Mouse (Mus musculus) heart, embryonic 13.5 days (tissue): ENCODE measurements around the gene Fbxo17. TPM values are rescaled to one million over a fixed set of nuclear protein-coding genes. Genes with fewer than 3 reads are reported as not detected.
"Not testable (repeated sequence)": the region's sequence is repeated elsewhere in the genome, so short reads cannot be mapped to it uniquely, and the experiment has no call there.

Source experiments
- ATAC-seq: fragments of 200-750 bp; cut with Nextera tagmentation; 2 replicates; pipeline ENCODE4 v1.8.0; 2017; ENCODE audit warnings: moderate TSS enrichment; ENCODE audit not compliant: insufficient number of reproducible peaks, low FRiP score, low TSS enrichment; ENCODE audit errors: extremely low read depth
- H3K27ac ChIP-seq: fragments of 300-500 bp; sonication (generic); replicated peaks from 2 replicates; pipeline ENCODE4 v1.5.1; 2015; ENCODE audit warnings: moderate library complexity, mild to moderate bottlenecking, inconsistent platforms
- H3K27me3 ChIP-seq: fragments of 300-500 bp; sonication (generic); replicated peaks from 2 replicates; pipeline ENCODE4 v1.6.1; 2015; ENCODE audit warnings: mild to moderate bottlenecking, inconsistent platforms
- H3K36me3 ChIP-seq: fragments of 300-500 bp; sonication (generic); 2 replicates; pipeline ENCODE4 v1.6.1; 2015; ENCODE audit warnings: mild to moderate bottlenecking, inconsistent platforms
- H3K4me1 ChIP-seq: fragments of 300-500 bp; sonication (generic); 2 replicates; pipeline ENCODE4 v1.6.1; 2015; ENCODE audit warnings: inconsistent platforms
- H3K4me2 ChIP-seq: fragments of 300-500 bp; sonication (generic); 2 replicates; pipeline ENCODE4 v1.6.1; 2015; ENCODE audit warnings: inconsistent platforms, mild to moderate bottlenecking, moderate library complexity
- H3K4me3 ChIP-seq: fragments of 300-500 bp; sonication (generic); 2 replicates; pipeline ENCODE4 v1.5.1; 2015; ENCODE audit warnings: moderate library complexity, mild to moderate bottlenecking, inconsistent platforms
- H3K9ac ChIP-seq: fragments of 300-500 bp; sonication (generic); 2 replicates; pipeline ENCODE4 v1.6.1; 2015; ENCODE audit warnings: inconsistent platforms, mild to moderate bottlenecking, moderate library complexity
- H3K9me3 ChIP-seq: fragments of 300-500 bp; sonication (generic); 2 replicates; pipeline ENCODE4 v1.6.1; 2016; ENCODE audit warnings: inconsistent platforms
- WGBS: fragments of 180-500 bp; shearing (Covaris S2); methylation state at CpG from one replicate; pipeline ENCODE4 v1.1.7; 2015; ENCODE audit warnings: mixed read lengths; 5-methylcytosine and 5-hydroxymethylcytosine counted together
- polyA plus RNA-seq: library from polyadenylated mRNA; unstranded; fragments of >200 nt; fragmentation: Nextera tagmentation; extraction: Ambion mirVana; gene quantifications from 2 replicates; pipeline ENCODE4 v1.2.1, GENCODE M21; 2015

Fbxo17 gene
- polyA plus RNA-seq, 1 experiment from 2014 or later = 10.6 TPM

DNA sequence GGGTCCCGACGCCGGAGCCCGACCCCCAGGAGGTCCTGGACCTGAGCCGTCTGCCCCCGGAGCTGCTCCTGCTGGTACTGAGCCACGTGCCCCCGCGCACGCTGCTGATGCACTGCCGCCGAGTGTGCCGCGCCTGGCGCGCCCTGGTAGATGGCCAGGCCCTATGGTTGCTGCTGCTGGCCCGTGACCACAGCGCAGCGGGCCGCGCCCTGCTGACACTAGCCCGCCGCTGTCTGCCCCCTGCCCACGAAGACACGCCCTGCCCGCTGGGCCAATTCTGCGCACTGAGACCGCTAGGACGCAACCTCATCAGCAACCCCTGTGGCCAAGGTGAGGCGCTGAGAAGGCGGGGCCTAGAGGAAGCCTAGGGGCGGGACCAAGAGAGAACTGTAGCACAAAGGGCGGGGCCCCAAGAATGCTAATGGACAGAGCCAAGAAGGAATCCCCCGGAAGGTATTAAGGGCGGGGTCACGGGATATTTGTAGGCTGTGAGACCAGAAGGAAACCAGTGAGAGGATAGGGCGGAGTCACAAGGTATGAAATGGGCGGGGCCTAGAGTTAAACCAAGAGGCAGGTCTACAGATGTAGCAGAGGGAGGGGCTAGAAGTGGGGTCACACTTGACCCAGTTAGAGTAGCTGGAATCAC, 23.2 kb upstream of the Fbxo17 start:
- ATAC-seq = no peak; the same call in 1 of the 2 replicates
- peaks cover 10% of the 10 kb centered on the region for H3K4me1 ChIP-seq
- peak overlapping the region; percentile 90 for H3K4me2 ChIP-seq
- no peaks in the 10 kb centered on the region for H3K9me3 ChIP-seq
- peaks cover 36% of the 10 kb centered on the region for H3K27me3 ChIP-seq
- H3K27ac ChIP-seq = no peak overlapping the region
- H3K36me3 ChIP-seq = no peaks in the 10 kb centered on the region
- H3K4me3 ChIP-seq = peak overlapping the region; percentile 63
- H3K9ac ChIP-seq = peak overlapping the region; percentile 79
- WGBS = 1% methylated on average over 38 of the region's 38 CpGs

DNA sequence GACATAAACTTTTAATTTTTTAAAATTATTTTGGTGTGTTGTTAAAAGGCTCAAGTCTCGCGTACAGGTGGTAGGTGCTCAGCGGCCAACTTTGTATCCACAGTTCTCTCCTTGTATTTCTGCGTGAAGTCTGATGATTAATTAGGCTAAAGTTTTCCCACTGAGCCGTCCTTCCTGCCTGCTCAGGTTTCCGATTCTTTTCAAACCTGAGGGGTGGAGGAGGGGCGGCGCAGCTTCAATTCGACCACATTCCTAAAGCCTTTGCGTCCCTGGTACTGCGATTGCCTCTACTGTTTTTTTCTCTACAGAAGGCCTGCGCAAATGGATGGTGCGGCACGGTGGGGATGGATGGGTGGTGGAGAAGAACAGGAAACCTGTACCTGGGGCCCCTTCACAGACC, 22.2 kb upstream of the Fbxo17 start:
- H3K4me3 ChIP-seq = no peak overlapping the region
- no peaks in the 10 kb centered on the region for H3K9me3 ChIP-seq
- H3K9ac ChIP-seq = no peak overlapping the region
- peak overlapping the region; percentile 90 for H3K4me2 ChIP-seq
- H3K36me3 ChIP-seq = no peaks in the 10 kb centered on the region
- peaks cover 10% of the 10 kb centered on the region for H3K4me1 ChIP-seq
- H3K27me3 ChIP-seq = peaks cover 36% of the 10 kb centered on the region
- H3K27ac ChIP-seq = no peak overlapping the region
- ATAC-seq = no peak
- 16% methylated on average over 14 of the region's 14 CpGs for WGBS

DNA sequence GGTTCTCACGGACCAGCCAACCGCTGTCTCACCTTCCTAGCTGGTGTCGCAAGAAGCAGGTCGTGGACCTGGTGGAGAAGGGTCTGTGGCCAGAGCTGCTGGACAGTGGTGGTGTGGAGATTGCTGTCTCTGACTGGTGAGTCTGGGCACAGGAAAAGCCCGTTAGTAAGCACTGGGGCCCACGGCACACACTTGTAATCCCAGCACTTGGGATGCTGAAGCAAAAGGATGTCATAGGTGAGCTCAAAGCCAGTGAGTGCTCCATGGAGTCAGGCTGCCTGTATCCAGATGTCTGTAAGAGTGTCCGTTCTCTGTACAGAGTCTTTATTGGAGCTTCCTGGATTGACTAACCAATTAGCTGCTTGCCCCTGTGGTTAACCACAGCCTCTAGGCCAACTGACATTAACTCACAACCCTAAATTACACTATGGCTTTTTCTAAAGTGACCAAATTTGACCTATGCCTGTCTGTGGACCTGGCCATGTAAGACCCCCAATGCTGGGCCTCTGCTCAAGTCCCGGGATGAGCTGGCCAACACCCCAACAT, 21.6 kb upstream of the Fbxo17 start:
- H3K27ac ChIP-seq = no peak overlapping the region
- H3K9me3 ChIP-seq = 0 out of 2 replicates have a peak, but pooled peaks cover under 1% of the 10 kb centered on the region
- peaks cover 10% of the 10 kb centered on the region for H3K4me1 ChIP-seq
- H3K9ac ChIP-seq = no peak overlapping the region
- H3K27me3 ChIP-seq = peaks cover 36% of the 10 kb centered on the region
- H3K4me2 ChIP-seq = no peak overlapping the region
- H3K36me3 ChIP-seq = no peaks in the 10 kb centered on the region
- no peak for ATAC-seq
- WGBS = 59% methylated on average over 8 of the region's 8 CpGs
- no peak overlapping the region for H3K4me3 ChIP-seq

DNA sequence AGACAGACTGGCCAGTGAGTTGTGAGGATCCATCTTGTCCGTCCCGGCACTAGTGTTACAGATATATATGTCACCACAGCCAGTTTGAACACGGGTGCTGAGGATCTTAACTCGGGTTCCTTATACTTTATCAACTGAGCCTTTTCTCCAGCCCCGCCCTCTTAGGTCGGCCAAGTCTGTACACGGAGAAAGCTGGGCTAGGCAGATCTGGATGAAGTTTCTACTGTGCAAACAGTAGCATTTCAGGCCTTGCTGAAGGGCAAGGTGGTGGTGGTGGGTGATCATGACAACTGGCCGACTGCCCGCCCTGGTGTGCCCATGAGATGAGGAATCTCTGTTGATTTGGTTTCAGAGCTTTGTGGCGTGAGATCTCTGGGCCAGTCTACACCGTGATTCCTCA, 19.3 kb upstream of the Fbxo17 start:
- Histone ChIP-seq H3K4me3 (no peak overlapping the region), H3K4me2 (no peak overlapping the region), H3K9me3 (0 out of 2 replicates have a peak, but pooled peaks cover 5% of the 10 kb centered on the region), H3K4me1 (peaks cover 10% of the 10 kb centered on the region), H3K36me3 (no peaks in the 10 kb centered on the region), H3K27ac (no peak overlapping the region), H3K27me3 (peaks cover 31% of the 10 kb centered on the region), H3K9ac (no peak overlapping the region)
- WGBS = 82% methylated on average over 11 of the region's 11 CpGs
- ATAC-seq = no peak

DNA sequence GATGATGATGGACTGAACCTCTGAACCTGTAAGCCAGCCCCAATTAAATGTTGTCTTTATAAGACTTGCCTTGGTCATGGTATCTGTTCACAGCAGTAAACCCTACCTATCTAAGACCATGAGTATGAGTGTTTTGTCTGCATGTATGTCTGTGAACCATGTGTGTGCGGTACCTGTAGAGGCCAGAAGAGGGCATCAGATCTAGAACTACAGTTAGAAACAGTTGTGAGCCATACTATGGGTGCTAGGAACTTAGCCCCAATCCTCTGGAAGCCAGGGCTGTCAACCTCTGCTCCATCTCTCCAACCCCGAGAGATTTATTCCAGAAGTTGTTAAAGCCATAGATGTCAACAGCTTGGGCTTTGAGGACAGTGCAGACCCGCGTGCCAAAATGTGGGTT, 16.3 kb upstream of the Fbxo17 start:
- H3K4me2 ChIP-seq = no peak overlapping the region
- no peak overlapping the region for H3K4me3 ChIP-seq
- H3K27ac ChIP-seq = no peak overlapping the region
- H3K4me1 ChIP-seq = no peaks in the 10 kb centered on the region
- H3K9me3 ChIP-seq = 0 out of 2 replicates have a peak, but pooled peaks cover 5% of the 10 kb centered on the region
- no peak overlapping the region for H3K9ac ChIP-seq
- peaks cover 2% of the 10 kb centered on the region; the same call in 1 of the 2 replicates for H3K27me3 ChIP-seq
- ATAC-seq = no peak
- 92% methylated on average over 4 of the region's 4 CpGs for WGBS
- no peaks in the 10 kb centered on the region for H3K36me3 ChIP-seq

DNA sequence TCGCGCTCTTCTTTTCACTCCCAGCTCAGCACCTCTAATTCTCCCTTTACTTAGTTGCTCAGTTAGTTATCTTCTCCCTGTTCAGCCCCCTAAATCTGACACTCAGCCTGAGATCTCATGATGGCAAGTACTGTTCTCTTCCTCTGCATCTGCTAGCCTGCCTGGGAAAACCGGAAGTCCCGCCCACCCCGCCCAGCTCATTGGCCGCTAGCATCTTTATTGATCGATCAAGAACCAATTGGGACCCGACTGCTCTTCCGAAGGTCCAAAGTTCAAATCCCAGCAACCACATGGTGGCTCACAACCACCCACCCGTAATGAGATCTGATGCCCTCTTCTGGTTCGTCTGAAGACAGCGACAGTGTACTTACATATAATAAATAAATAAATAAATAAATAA, 15.3 kb upstream of the Fbxo17 start:
- ATAC-seq, H3K4me1 ChIP-seq, H3K4me3 ChIP-seq, H3K9ac ChIP-seq, H3K27me3 ChIP-seq, H3K9me3 ChIP-seq, H3K27ac ChIP-seq, H3K36me3 ChIP-seq, H3K4me2 ChIP-seq: not testable (repeated sequence)
- 91% methylated on average over 12 of the region's 12 CpGs for WGBS

DNA sequence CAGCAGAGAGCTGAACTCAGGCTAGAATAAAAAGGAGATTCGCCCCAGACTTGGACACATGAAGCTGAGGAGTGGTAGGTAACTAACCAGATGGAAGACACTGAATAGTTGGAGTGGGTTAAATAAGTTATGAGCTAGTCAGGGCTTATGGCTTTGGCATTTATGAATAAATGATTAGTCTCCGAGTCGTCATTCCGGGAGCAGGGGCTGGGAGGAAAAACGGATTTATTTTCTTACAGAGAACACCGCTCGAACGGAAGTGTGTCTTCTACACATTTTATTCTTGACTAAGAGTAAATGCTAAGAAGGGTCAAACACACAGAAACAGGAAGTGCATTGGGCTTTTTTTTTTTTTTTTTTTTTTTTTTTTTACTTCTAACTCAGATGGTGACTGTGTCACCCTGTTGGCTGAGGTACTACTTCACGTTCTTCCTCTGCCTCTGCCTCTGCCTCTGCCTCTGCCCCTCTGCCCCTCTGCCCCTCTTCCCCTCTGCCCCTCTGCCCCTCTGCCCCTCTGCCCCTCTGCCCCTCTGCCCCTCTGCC, 13.9 kb upstream of the Fbxo17 start:
- Histone ChIP-seq H3K27me3 (no peaks in the 10 kb centered on the region), H3K9me3 (0 out of 2 replicates have a peak, but pooled peaks cover 9% of the 10 kb centered on the region), H3K4me2 (no peak overlapping the region), H3K27ac (no peak overlapping the region), H3K9ac (no peak overlapping the region), H3K4me3 (no peak overlapping the region), H3K36me3 (no peaks in the 10 kb centered on the region), H3K4me1 (no peaks in the 10 kb centered on the region)
- ATAC-seq = no peak
- WGBS = 67% methylated on average over 9 of the region's 9 CpGs

DNA sequence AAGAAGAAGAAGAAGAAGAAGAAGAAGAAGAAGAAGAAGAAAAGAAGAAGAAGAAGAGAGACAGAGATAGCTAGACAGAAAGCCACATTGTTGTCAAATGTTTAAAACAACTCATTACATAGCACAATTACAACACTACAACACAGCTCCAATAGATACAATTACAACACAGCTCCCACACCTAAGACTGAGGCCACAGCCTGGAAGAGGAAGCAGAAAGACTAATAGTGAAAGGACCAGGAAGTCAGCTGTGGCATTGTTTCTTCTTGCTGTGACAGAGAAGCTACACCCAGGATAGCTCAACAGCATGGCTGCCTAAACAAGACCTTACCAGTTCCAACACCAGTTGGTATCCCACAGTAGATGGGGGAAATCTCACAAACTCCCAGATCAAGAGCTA, 7.2 kb upstream of the Fbxo17 start:
- H3K4me3 ChIP-seq = no peak overlapping the region
- H3K36me3 ChIP-seq = no peaks in the 10 kb centered on the region
- H3K9ac ChIP-seq = no peak overlapping the region
- H3K27me3 ChIP-seq = no peaks in the 10 kb centered on the region
- H3K27ac ChIP-seq = no peak overlapping the region
- no peak overlapping the region for H3K4me2 ChIP-seq
- peaks cover 20% of the 10 kb centered on the region for H3K4me1 ChIP-seq
- ATAC-seq = no peak
- H3K9me3 ChIP-seq = 0 out of 2 replicates have a peak, but pooled peaks cover 4% of the 10 kb centered on the region

DNA sequence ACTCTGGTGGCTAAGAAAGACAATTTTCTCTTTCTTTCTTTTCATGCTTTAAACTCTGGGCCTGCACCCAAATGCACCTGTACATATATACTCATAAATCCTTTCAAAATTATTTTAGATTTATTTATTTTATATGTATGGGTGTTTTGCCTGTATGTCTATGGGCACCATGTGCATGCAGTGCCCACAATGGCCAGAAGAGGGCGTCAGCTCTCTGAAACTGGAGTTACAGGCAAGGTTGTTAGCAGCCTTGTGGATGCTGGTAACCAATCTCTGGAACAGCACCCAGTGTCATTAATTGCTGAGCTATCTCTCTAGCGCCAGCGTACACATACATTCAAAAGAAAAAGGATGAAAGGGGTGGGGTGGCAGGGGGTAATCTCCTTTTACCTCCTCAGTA, 5.6 kb upstream of the Fbxo17 start:
- no peak overlapping the region for H3K4me2 ChIP-seq
- H3K9me3 ChIP-seq = 0 out of 2 replicates have a peak, but pooled peaks cover 4% of the 10 kb centered on the region
- H3K9ac ChIP-seq = no peak overlapping the region
- WGBS = 60% methylated on average over 3 of the region's 3 CpGs
- no peaks in the 10 kb centered on the region for H3K36me3 ChIP-seq
- no peak for ATAC-seq
- H3K27ac ChIP-seq = no peak overlapping the region
- peaks cover 31% of the 10 kb centered on the region for H3K4me1 ChIP-seq
- H3K27me3 ChIP-seq = no peaks in the 10 kb centered on the region
- H3K4me3 ChIP-seq = no peak overlapping the region

DNA sequence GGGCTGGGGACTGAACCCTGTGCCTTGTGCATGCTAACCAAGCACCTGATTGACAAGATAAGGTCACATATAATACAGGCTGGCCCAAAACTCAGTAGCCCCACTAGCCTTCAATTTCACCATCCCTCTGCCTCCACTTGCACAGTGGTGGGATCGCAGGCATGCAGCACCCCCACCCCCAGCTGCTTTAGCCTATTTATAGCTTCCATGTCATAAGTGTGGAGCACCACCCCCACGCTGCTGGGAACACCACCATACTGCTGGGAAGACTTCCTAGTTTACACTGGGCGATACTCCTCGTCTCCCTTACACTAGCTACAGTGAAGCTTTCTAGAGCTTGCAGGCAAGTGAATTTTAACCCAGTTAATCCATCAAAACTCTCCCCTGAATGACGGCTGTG, 1.9 kb upstream of the Fbxo17 start:
- peaks cover 49% of the 10 kb centered on the region for H3K4me1 ChIP-seq
- H3K4me2 ChIP-seq = peak overlapping the region; percentile 27; the same call in 1 of the 2 replicates
- H3K36me3 ChIP-seq = no peaks in the 10 kb centered on the region
- no peaks in the 10 kb centered on the region for H3K27me3 ChIP-seq
- H3K9ac ChIP-seq = peak overlapping the region; percentile 59; the same call in 1 of the 2 replicates
- H3K4me3 ChIP-seq = no peak overlapping the region
- H3K27ac ChIP-seq = peak overlapping the region; percentile 39; the same call in 1 of the 2 replicates
- H3K9me3 ChIP-seq = no peaks in the 10 kb centered on the region
- WGBS = 32% methylated on average over 5 of the region's 5 CpGs
- ATAC-seq = no peak

DNA sequence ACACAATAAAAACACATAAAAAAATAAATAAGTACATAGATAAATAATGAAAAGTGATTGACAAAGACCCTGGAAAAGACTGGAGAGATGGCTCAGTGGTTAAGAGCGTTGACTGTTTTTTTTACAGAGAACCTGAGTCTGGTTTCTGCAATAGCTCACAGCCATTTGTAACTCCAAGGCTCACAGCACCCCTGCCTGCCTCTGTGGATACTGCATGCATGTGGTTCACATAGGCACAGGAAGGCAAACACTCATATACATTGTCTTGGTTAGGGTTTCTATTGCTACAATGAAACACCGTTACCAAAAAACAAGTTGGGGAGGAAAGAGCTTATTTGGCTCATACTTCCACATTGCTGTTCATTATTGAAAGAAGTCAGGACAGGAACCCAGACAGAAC, 1.0 kb upstream of the Fbxo17 start:
- ATAC-seq = no peak
- no peak overlapping the region for H3K4me3 ChIP-seq
- H3K4me1 ChIP-seq = peaks cover 52% of the 10 kb centered on the region
- no peak overlapping the region for H3K9ac ChIP-seq
- no peaks in the 10 kb centered on the region for H3K27me3 ChIP-seq
- H3K4me2 ChIP-seq = no peak overlapping the region
- 92% methylated on average over 2 of the region's 2 CpGs for WGBS
- H3K36me3 ChIP-seq = no peaks in the 10 kb centered on the region
- no peak overlapping the region for H3K27ac ChIP-seq
- no peaks in the 10 kb centered on the region for H3K9me3 ChIP-seq

DNA sequence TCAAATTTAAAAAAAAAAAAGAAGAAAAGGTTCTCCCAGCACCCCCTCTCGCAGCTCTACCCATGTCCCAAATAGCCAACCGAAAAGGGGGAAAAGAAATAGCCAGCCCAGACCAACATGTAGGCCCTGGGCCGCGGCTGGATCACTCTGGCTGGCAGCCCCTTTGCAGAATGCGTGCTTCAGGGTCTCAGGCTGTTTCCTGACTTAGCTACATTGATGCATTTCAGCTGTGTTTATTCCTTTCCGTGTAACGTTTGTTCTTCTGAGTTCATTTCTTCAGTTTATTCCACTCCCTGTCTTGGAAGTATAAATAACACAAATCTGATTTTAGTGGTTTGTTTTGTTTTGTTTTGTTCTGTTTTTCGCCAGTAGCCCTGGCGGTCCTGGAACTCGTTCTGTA, 1.1 kb downstream of the Fbxo17 start:
- 0 out of 2 replicates have a peak, but pooled peaks cover 2% of the 10 kb centered on the region for H3K36me3 ChIP-seq
- H3K27me3 ChIP-seq = no peaks in the 10 kb centered on the region
- H3K4me1 ChIP-seq = peaks cover 46% of the 10 kb centered on the region
- WGBS = 74% methylated on average over 10 of the region's 10 CpGs
- peak overlapping the region; percentile 85 for H3K4me2 ChIP-seq
- no peak for ATAC-seq
- no peak overlapping the region for H3K27ac ChIP-seq
- peak overlapping the region; percentile 70; the same call in 1 of the 2 replicates for H3K4me3 ChIP-seq
- H3K9me3 ChIP-seq = no peaks in the 10 kb centered on the region
- H3K9ac ChIP-seq = no peak overlapping the region
